Mouse (Mus musculus) forelimb bud, embryonic 11.5 days (tissue): Measurements from ENCODE around the gene Olfr201.
"Not testable (repeated sequence)": the region's sequence is repeated elsewhere in the genome, so short reads cannot be mapped to it uniquely, and the experiment has no call there.

ENCODE experiments used
- DNase-seq: peaks from one replicate; pipeline ENCODE4 v3.0.0-alpha.2; 2012; ENCODE audit warnings: low read depth, low spot score

Gene Olfr201

DNA sequence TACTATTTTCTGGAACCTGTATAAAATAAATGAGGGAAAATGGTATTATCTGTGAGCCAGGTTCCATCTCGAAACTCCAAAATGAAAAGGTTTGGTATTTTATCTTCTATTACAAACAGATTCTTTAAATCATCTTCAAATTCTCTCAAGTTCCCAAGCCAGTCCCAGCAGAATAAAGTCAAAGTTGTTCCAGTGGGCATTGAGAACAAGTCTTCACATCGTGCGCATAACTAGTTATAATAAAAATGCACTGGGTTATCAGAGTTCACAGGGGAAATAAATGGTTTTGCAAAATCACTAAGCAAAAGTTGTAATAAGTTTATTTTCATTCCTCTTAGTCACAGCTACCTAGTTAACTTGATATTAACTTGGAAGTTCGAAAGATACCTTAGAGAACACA, at the start of gene Olfr201:
Gene Olfr201, minus strand, starts transcription at position 101 of the 400 bp plus-strand sequence.
- not testable (repeated sequence) for DNase-seq

DNA sequence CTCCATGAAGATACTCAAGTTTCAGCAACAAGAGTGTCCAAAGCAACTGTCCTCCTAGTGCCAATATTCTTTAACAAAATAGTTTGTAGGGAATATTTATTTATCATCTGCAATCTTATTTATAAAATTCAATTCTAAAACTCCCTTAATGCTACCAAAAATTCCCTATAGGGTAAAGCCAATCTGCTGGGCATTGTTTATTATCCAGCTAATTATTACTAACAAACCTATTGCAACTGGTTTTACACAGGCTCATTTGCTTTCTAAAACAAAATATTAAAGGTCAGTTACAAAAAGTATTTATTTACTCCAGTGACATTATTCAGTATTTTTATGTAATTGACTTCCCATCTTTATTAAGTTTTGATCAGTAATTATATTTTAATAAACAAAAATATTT, 45.7 kb upstream of the Olfr201 start, which contains the start of gene Olfr204:
Gene Olfr204, minus strand, starts transcription at position 101 of the 400 bp plus-strand sequence.
- no peak for DNase-seq

DNA sequence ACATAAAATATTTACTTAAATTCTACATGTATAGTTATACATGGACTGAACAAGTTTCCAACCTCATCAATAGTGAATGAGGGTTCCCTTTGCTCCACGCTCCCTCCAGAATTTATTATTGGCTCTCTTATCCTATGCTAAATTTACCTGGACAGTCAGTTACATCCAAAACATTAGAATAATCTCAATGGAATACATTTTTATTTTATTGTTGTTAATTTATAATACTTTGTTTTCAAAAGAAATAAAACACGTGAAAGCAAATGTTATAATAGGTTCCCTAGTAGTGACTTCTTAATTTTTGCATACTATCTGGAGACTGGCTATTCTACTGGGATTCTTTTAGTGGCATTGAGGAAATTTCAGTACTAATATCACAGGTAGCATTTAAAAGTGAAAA, 26.1 kb upstream of the Olfr201 start, which contains the start of gene Olfr203:
Gene Olfr203, plus strand, starts transcription at position 301 of the 400 bp plus-strand sequence.
- no peak for DNase-seq

DNA sequence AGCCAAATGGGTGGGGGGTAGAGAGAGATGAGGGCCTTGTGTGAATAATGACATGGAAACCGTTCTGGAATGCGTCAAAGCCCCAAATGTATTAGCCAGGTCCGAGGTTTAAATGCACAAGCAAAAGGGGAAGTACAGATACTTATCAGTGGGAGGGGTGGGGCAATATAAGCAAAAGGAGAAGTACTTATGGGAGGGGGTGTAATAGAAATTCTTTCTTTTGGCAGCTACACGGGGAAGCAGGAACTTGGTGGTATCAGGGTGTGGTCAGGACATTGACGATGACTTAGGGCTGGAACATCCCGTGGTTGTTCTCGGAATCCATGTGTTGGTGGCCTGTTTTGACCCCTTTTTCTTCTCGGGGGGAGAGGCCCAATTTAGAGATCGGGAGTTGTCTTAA, 15.1 kb upstream of the Olfr201 start:
- DNase-seq: not testable (repeated sequence)

DNA sequence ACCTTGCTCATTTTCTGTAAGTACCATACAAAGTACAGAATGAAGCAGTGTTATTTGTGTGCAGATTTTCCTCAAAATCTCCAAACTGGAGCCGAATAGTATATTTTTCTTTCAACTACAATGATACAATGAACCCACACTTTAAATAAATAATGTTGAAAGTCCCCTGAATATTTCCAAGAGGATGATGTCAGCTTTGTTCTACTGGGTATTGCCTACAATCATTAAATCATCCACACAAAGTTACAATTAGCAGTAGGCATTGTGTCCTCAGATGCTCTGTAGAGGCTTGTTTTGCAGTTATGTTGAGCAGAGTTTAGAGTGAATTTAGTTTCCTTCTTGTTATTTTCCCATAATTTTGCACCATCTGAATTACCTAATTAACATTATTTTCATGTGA, 14.3 kb upstream of the Olfr201 start, which contains the start of gene Olfr202:
Gene Olfr202, minus strand, starts transcription at position 101 of the 400 bp plus-strand sequence.
- DNase-seq: no peak

DNA sequence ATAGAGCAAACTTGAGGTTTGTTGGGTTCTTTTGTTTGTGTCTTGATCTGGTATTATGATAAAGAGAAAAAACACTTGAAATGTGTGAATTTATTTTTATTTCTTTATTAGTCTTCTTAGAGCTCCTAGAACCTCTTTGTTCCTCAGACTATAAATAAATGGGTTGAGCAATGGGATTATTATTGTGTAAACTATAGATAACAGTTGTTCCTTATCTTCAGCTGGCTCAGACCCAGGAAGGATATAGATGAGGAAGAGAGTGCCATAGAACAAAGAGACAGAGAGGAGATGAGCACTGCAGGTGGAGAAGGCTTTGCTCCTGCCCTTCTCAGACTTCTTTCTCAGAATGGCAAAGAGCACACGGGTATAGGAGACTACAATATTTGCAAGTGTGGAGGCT, 11.0 kb upstream of the Olfr201 start:
- DNase-seq: no peak

DNA sequence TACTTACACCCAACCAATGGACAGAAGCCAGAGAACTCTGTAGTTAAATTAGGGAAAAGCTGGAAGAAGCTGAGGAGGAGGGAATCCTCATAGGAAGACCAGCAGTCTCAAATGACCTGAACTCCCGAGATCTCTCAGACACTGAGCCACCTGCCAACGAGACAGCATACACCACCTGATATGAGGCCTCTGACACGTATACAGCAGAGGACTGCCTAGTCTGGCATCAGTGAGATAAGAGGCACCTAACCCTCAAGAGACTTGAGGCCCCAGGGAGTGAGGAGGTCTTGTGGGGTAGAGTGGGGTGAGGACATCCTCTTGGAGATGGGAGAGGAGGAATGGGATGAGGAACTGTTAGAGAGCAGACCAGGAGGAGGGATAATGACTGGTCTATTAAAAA, 8.1 kb upstream of the Olfr201 start:
- DNase-seq: no peak

DNA sequence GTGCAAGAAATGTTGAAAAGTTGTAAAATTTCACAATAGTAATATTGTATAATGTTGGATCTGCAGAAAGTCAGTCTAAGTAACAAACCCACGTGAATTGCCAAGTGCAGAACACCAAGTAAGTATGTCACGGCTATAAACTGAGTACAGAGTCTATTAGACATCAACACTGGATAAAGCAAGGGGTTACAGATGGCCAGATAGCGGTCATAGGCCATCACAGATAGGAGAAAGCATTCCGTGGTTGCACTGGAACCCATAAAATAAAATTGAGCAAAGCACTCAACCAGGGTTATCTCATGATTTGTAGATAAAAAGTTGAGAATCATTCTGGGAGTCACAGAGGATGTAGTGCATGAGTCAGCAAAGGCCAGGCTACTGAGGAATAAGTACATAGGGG, 3.3 kb downstream of the Olfr201 start:
- not testable (repeated sequence) for DNase-seq

DNA sequence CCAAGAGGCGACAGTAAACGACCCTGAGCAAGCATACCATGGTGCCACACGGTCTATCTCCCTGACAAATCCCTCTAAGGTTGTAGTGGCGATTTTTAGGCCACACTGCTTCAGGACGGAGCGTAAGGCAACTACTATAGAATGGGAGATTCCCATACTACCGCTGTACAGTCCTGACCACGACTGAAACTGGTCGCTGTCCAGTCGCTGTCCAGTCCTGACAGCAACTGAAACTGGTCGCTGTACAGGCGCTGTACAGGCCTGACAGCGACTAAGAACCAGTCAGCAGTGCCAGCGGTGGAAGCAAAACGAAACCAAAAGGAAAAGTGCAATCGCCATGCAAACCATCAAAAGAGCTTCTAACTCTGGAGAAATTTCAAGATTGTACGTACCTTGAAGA, 22.7 kb downstream of the Olfr201 start:
- DNase-seq: no peak

DNA sequence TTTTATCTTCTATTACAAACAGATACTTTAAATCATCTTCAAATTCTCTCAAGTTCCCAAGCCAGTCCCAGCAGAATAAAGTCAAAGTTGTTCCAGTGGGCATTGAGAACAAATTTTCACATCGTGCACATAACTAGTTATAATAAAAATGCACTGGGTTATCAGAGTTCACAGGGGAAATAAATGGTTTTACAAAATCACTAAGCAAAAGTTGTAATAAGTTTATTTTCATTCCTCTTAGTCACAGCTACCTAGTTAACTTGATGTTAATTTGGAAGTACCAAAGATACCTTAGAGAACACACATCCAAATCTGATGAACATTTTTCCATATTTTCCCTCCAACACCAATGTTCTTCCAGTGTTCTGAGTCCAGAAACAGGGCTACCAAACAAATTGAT, 52.8 kb downstream of the Olfr201 start, which contains the start of gene Olfr199:
Gene Olfr199, minus strand, starts transcription at position 101 of the 400 bp plus-strand sequence.
- not testable (repeated sequence) for DNase-seq

DNA sequence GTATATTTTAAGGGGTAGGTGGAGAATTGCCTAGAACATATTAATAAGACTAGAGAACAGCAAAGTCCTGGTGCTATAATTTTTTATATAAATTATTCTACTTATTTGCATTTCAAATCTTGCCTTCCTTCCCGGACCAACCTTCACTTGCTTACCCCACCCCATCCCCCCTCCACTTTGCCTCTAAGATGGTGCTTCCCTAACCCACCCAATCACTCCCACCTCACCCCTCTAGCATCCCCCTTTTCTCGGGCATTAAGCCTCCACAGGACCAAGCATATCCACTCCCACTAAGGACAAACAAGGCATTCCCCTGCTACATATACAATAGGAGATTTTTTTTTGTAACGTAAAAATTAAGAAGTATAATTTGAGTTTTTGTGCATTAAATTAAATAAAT, 54.6 kb downstream of the Olfr201 start:
- not testable (repeated sequence) for DNase-seq
